Mouse (Mus musculus): Measurements from ENCODE around the gene Btrc. TPM values are rescaled to one million over a fixed set of nuclear protein-coding genes. Genes with fewer than 3 reads are reported as not detected.

Btrc gene
- polyA plus RNA-seq, 1 experiment, result 11.9 TPM

- TF ChIP-seq CTCF (IDR thresholded peaks at IDR 0.05; ENCODE audit: control insufficient read depth, insufficient read depth, insufficient read length), result no peak
- no peak for TF ChIP-seq CEBPB (IDR thresholded peaks at IDR 0.05; ENCODE audit: low read depth)
- no peak for TF ChIP-seq MAX (IDR thresholded peaks at IDR 0.05)
- no peak for TF ChIP-seq MYOG (IDR thresholded peaks at IDR 0.05; ENCODE audit: control insufficient read depth, extremely low read depth, insufficient read length)
- TF ChIP-seq FOSL1 (IDR thresholded peaks at IDR 0.05; ENCODE audit: insufficient read depth, low read length, poor library complexity, severe bottlenecking), result no peak
- TF ChIP-seq USF1 (IDR thresholded peaks at IDR 0.05; ENCODE audit: low read depth), result no peak
- TF ChIP-seq MYOD1 (IDR thresholded peaks at IDR 0.05; ENCODE audit: control insufficient read depth, insufficient read length, low read depth), result no peak
- Histone ChIP-seq H3K36me3 (ENCODE audit: control insufficient read depth, insufficient read depth) (no peaks in the 10 kb centered on the region), H3K79me3 (ENCODE audit: low read depth) (no peaks in the 10 kb centered on the region), H3ac (ENCODE audit: control insufficient read depth, insufficient read length, low read depth) (no peak overlapping the region), H3K27me3 (ENCODE audit: control insufficient read depth, insufficient read depth, insufficient read length) (no peaks in the 10 kb centered on the region), H3K79me2 (ENCODE audit: control insufficient read depth, insufficient read depth) (no peaks in the 10 kb centered on the region), H3K4me3 (ENCODE audit: insufficient read depth, poor library complexity, severe bottlenecking) (no peak overlapping the region)
These were observed 126.4 kb downstream of the Btrc start for GRCm38 (mm10) chr19:45489961-45490360.

- H3K79me2 ChIP-seq (ENCODE audit: control insufficient read depth, insufficient read depth), result no peaks in the 10 kb centered on the region
- H3K36me3 ChIP-seq (ENCODE audit: control insufficient read depth, insufficient read depth), result no peaks in the 10 kb centered on the region
- TF ChIP-seq MYOD1 (IDR thresholded peaks at IDR 0.05; ENCODE audit: control insufficient read depth, insufficient read length, low read depth) (no peak), CEBPB (IDR thresholded peaks at IDR 0.05; ENCODE audit: low read depth) (no peak), CTCF (IDR thresholded peaks at IDR 0.05; ENCODE audit: control insufficient read depth, insufficient read depth, insufficient read length) (no peak), USF1 (IDR thresholded peaks at IDR 0.05; ENCODE audit: low read depth) (no peak), MYOG (IDR thresholded peaks at IDR 0.05; ENCODE audit: control insufficient read depth, extremely low read depth, insufficient read length) (no peak), MAX (IDR thresholded peaks at IDR 0.05) (no peak), FOSL1 (IDR thresholded peaks at IDR 0.05; ENCODE audit: insufficient read depth, low read length, poor library complexity, severe bottlenecking) (no peak)
- H3K79me3 ChIP-seq (ENCODE audit: low read depth), result no peaks in the 10 kb centered on the region
- H3ac ChIP-seq (ENCODE audit: control insufficient read depth, insufficient read length, low read depth), result no peak overlapping the region
- no peaks in the 10 kb centered on the region for H3K27me3 ChIP-seq (ENCODE audit: control insufficient read depth, insufficient read depth, insufficient read length)
- no peak overlapping the region for H3K4me3 ChIP-seq (ENCODE audit: insufficient read depth, poor library complexity, severe bottlenecking)
These were observed 127.7 kb downstream of the Btrc start for GRCm38 (mm10) chr19:45491246-45491645.

- TF ChIP-seq MYOD1 (IDR thresholded peaks at IDR 0.05; ENCODE audit: control insufficient read depth, insufficient read length, low read depth), result no peak
- TF ChIP-seq MYOG (IDR thresholded peaks at IDR 0.05; ENCODE audit: control insufficient read depth, extremely low read depth, insufficient read length), result no peak
- TF ChIP-seq USF1 (IDR thresholded peaks at IDR 0.05; ENCODE audit: low read depth), result no peak
- TF ChIP-seq MAX (IDR thresholded peaks at IDR 0.05), result no peak
- TF ChIP-seq CEBPB (IDR thresholded peaks at IDR 0.05; ENCODE audit: low read depth), result no peak
- no peak for TF ChIP-seq FOSL1 (IDR thresholded peaks at IDR 0.05; ENCODE audit: insufficient read depth, low read length, poor library complexity, severe bottlenecking)
- TF ChIP-seq CTCF (IDR thresholded peaks at IDR 0.05; ENCODE audit: control insufficient read depth, insufficient read depth, insufficient read length), result no peak
- Histone ChIP-seq H3K79me2 (ENCODE audit: control insufficient read depth, insufficient read depth) (no peaks in the 10 kb centered on the region), H3K79me3 (ENCODE audit: low read depth) (no peaks in the 10 kb centered on the region), H3K36me3 (ENCODE audit: control insufficient read depth, insufficient read depth) (no peaks in the 10 kb centered on the region), H3ac (ENCODE audit: control insufficient read depth, insufficient read length, low read depth) (no peak overlapping the region), H3K27me3 (ENCODE audit: control insufficient read depth, insufficient read depth, insufficient read length) (no peaks in the 10 kb centered on the region), H3K4me3 (ENCODE audit: insufficient read depth, poor library complexity, severe bottlenecking) (no peak overlapping the region)
These were observed 130.7 kb downstream of the Btrc start for GRCm38 (mm10) chr19:45494121-45494775.

GRCm38 (mm10) chr19:45505446-45505845, 141.9 kb downstream of the Btrc start:
- H3K4me3 ChIP-seq (ENCODE audit: insufficient read depth, poor library complexity, severe bottlenecking), result no peak overlapping the region

GRCm38 (mm10) chr19:45507531-45507930, 144.0 kb downstream of the Btrc start:
- H3K36me3 ChIP-seq (ENCODE audit: control insufficient read depth, insufficient read depth), result no peaks in the 10 kb centered on the region
- H3K79me2 ChIP-seq (ENCODE audit: control insufficient read depth, insufficient read depth), result no peaks in the 10 kb centered on the region
- H3K4me3 ChIP-seq (ENCODE audit: insufficient read depth, poor library complexity, severe bottlenecking), result no peak overlapping the region
- no peaks in the 10 kb centered on the region for H3K27me3 ChIP-seq (ENCODE audit: control insufficient read depth, insufficient read depth, insufficient read length)
- no peak for TF ChIP-seq CEBPB (IDR thresholded peaks at IDR 0.05; ENCODE audit: low read depth)
- TF ChIP-seq MYOG (IDR thresholded peaks at IDR 0.05; ENCODE audit: control insufficient read depth, extremely low read depth, insufficient read length), result no peak
- no peak for TF ChIP-seq CTCF (IDR thresholded peaks at IDR 0.05; ENCODE audit: control insufficient read depth, insufficient read depth, insufficient read length)
- TF ChIP-seq MAX (IDR thresholded peaks at IDR 0.05), result no peak
- TF ChIP-seq USF1 (IDR thresholded peaks at IDR 0.05; ENCODE audit: low read depth), result no peak
- TF ChIP-seq MYOD1 (IDR thresholded peaks at IDR 0.05; ENCODE audit: control insufficient read depth, insufficient read length, low read depth), result no peak
- no peak for TF ChIP-seq FOSL1 (IDR thresholded peaks at IDR 0.05; ENCODE audit: insufficient read depth, low read length, poor library complexity, severe bottlenecking)
- no peak overlapping the region for H3ac ChIP-seq (ENCODE audit: control insufficient read depth, insufficient read length, low read depth)
- no peaks in the 10 kb centered on the region for H3K79me3 ChIP-seq (ENCODE audit: low read depth)

More at GRCm38 (mm10) chr19:45505446-45505845, 141.9 kb downstream of the Btrc start:
- H3K79me3 ChIP-seq (ENCODE audit: low read depth), result no peaks in the 10 kb centered on the region
- no peaks in the 10 kb centered on the region for H3K36me3 ChIP-seq (ENCODE audit: control insufficient read depth, insufficient read depth)
- TF ChIP-seq CTCF (IDR thresholded peaks at IDR 0.05; ENCODE audit: control insufficient read depth, insufficient read depth, insufficient read length), result no peak
- no peak for TF ChIP-seq FOSL1 (IDR thresholded peaks at IDR 0.05; ENCODE audit: insufficient read depth, low read length, poor library complexity, severe bottlenecking)
- no peak for TF ChIP-seq USF1 (IDR thresholded peaks at IDR 0.05; ENCODE audit: low read depth)
- no peak for TF ChIP-seq MAX (IDR thresholded peaks at IDR 0.05)
- TF ChIP-seq MYOD1 (IDR thresholded peaks at IDR 0.05; ENCODE audit: control insufficient read depth, insufficient read length, low read depth), result no peak
- no peak for TF ChIP-seq CEBPB (IDR thresholded peaks at IDR 0.05; ENCODE audit: low read depth)
- no peak for TF ChIP-seq MYOG (IDR thresholded peaks at IDR 0.05; ENCODE audit: control insufficient read depth, extremely low read depth, insufficient read length)
- H3K27me3 ChIP-seq (ENCODE audit: control insufficient read depth, insufficient read depth, insufficient read length), result no peaks in the 10 kb centered on the region
- H3K79me2 ChIP-seq (ENCODE audit: control insufficient read depth, insufficient read depth), result no peaks in the 10 kb centered on the region
- H3ac ChIP-seq (ENCODE audit: control insufficient read depth, insufficient read length, low read depth), result no peak overlapping the region

All from C2C12 (cell line).